Mouse (Mus musculus) MEL (cell line): Measurements from ENCODE around the gene Fat3. TPM values are rescaled to one million over a fixed set of nuclear protein-coding genes. Genes with fewer than 3 reads are reported as not detected.

Experiments used
- DNase-seq: peaks from one replicate; pipeline ENCODE4 v3.0.0; 2011; ENCODE audit warnings: low read depth, low spot score
- H3K27ac ChIP-seq: 2 replicates; pipeline ENCODE4 v1.5.1; 2012; ENCODE audit warnings: low read depth, mild to moderate bottlenecking, control low read depth, low read length, moderate library complexity; ENCODE audit not compliant: control insufficient read depth
- H3K27me3 ChIP-seq, 2 experiments: fragments of 150-350 bp in 1 of 2; sonication (generic) in 1 of 2; 2 replicates each; pipeline ENCODE4 v1.6.1; 2012; ENCODE audit warnings: low read length in 2 of 2, mild to moderate bottlenecking in 2 of 2, improper control_type of control experiment in 1 of 2, moderate library complexity in 1 of 2; ENCODE audit not compliant: insufficient read depth in 2 of 2, control insufficient read depth in 1 of 2
- H3K36me3 ChIP-seq, 2 experiments: 2 replicates each; pipeline ENCODE4 v1.6.1; 2012 to 2014; ENCODE audit warnings: low read length in 2 of 2, improper control_type of control experiment in 1 of 2, inconsistent platforms in 1 of 2, mild to moderate bottlenecking in 1 of 2; ENCODE audit not compliant: insufficient read depth in 2 of 2, control insufficient read depth in 1 of 2
- H3K4me1 ChIP-seq, 2 experiments: fragments of 150-350 bp in 1 of 2; sonication (generic) in 1 of 2; 2 replicates each; pipeline ENCODE4 v1.6.1; 2012; ENCODE audit warnings: low read length in 2 of 2, improper control_type of control experiment in 1 of 2, mild to moderate bottlenecking in 1 of 2; ENCODE audit not compliant: insufficient read depth in 2 of 2, control insufficient read depth in 1 of 2
- H3K4me3 ChIP-seq, 2 experiments: fragments of 150-350 bp in 1 of 2; sonication (generic) in 1 of 2; 2 replicates each; pipeline ENCODE4 v1.5.1; 2012; ENCODE audit warnings: low read depth in 2 of 2, low read length in 2 of 2, mild to moderate bottlenecking in 2 of 2, moderate library complexity in 2 of 2, control low read depth in 1 of 2, improper control_type of control experiment in 1 of 2; ENCODE audit not compliant: control insufficient read depth in 1 of 2, insufficient read depth in 1 of 2
- H3K79me2 ChIP-seq: 2 replicates; pipeline ENCODE4 v1.6.1; 2012; ENCODE audit warnings: mild to moderate bottlenecking, low read length, moderate library complexity; ENCODE audit not compliant: control insufficient read depth, poor library complexity, insufficient read depth
- H3K9ac ChIP-seq: 2 replicates; pipeline ENCODE4 v1.6.1; 2012; ENCODE audit warnings: low read depth, mild to moderate bottlenecking, control low read depth, low read length, moderate library complexity; ENCODE audit not compliant: control insufficient read depth, poor library complexity, severe bottlenecking
- H3K9me3 ChIP-seq: fragments of 150-350 bp; sonication (generic); replicated peaks from 2 replicates; pipeline ENCODE4 v1.6.1; 2012; ENCODE audit warnings: mild to moderate bottlenecking, low read length, improper control_type of control experiment, moderate library complexity; ENCODE audit not compliant: insufficient read depth
- BHLHE40 ChIP-seq: IDR thresholded peaks from 2 replicates; pipeline ENCODE4 v1.6.1; 2012; ENCODE audit warnings: low read depth, mild to moderate bottlenecking, inconsistent platforms, low read length, improper control_type of control experiment, borderline replicate concordance
- E2F4 ChIP-seq: IDR thresholded peaks from 2 replicates; pipeline ENCODE4 v1.6.1; 2011; ENCODE audit warnings: low read depth, low read length, improper control_type of control experiment, borderline replicate concordance
- ETS1 ChIP-seq: IDR thresholded peaks from 2 replicates; pipeline ENCODE4 v1.6.1; 2012; ENCODE audit warnings: low read depth, mild to moderate bottlenecking, inconsistent platforms, low read length, improper control_type of control experiment, moderate library complexity
- GABPA ChIP-seq: IDR thresholded peaks from 2 replicates; pipeline ENCODE4 v1.6.1; 2012; ENCODE audit warnings: low read depth, mild to moderate bottlenecking, inconsistent platforms, low read length, improper control_type of control experiment, moderate library complexity
- JUND ChIP-seq: IDR thresholded peaks from 2 replicates; pipeline ENCODE4 v1.6.1; 2011; ENCODE audit warnings: low read depth, mild to moderate bottlenecking, improper control_type of control experiment, low read length
- MAFK ChIP-seq: IDR thresholded peaks from 2 replicates; pipeline ENCODE4 v1.6.1; 2011; ENCODE audit warnings: low read depth, mild to moderate bottlenecking, low read length, improper control_type of control experiment, borderline replicate concordance
- MAX ChIP-seq: IDR thresholded peaks from 2 replicates; pipeline ENCODE4 v1.6.1; 2011; ENCODE audit warnings: low read length, improper control_type of control experiment
- MAZ ChIP-seq: IDR thresholded peaks from 2 replicates; pipeline ENCODE4 v1.6.1; 2012; ENCODE audit warnings: low read depth, mild to moderate bottlenecking, inconsistent platforms, low read length, improper control_type of control experiment
- MEF2A ChIP-seq: IDR thresholded peaks from 2 replicates; pipeline ENCODE4 v1.6.1; 2014; ENCODE audit warnings: low read depth, mild to moderate bottlenecking, inconsistent platforms, low read length, improper control_type of control experiment; ENCODE audit not compliant: poor library complexity, insufficient replicate concordance, severe bottlenecking; ENCODE audit errors: extremely low read depth
- MXI1 ChIP-seq: IDR thresholded peaks from 2 replicates; pipeline ENCODE4 v1.6.1; 2011; ENCODE audit warnings: mild to moderate bottlenecking, low read depth, low read length, improper control_type of control experiment
- MYB ChIP-seq: IDR thresholded peaks from 2 replicates; pipeline ENCODE4 v1.6.1; 2011; ENCODE audit warnings: mild to moderate bottlenecking, low read depth, low read length, improper control_type of control experiment
- MYC ChIP-seq: IDR thresholded peaks from 2 replicates; pipeline ENCODE4 v1.6.1; 2011; ENCODE audit warnings: low read depth, mild to moderate bottlenecking, low read length, improper control_type of control experiment, moderate library complexity
- POLR2A ChIP-seq, 2 experiments: IDR thresholded peaks; 2 replicates each; pipeline ENCODE4 v1.6.1; 2011 to 2012; ENCODE audit warnings: low read length in 2 of 2, mild to moderate bottlenecking in 2 of 2, control low read depth in 1 of 2, improper control_type of control experiment in 1 of 2, low read depth in 1 of 2, moderate library complexity in 1 of 2; ENCODE audit not compliant: control insufficient read depth in 1 of 2, insufficient read depth in 1 of 2, poor library complexity in 1 of 2
- RCOR1 ChIP-seq: IDR thresholded peaks from 2 replicates; pipeline ENCODE4 v1.6.1; 2012; ENCODE audit warnings: low read depth, mild to moderate bottlenecking, inconsistent platforms, low read length, improper control_type of control experiment
- SIN3A ChIP-seq: IDR thresholded peaks from 2 replicates; pipeline ENCODE4 v1.6.1; 2012; ENCODE audit warnings: low read length, improper control_type of control experiment, inconsistent platforms
- SMC3 ChIP-seq: IDR thresholded peaks from 2 replicates; pipeline ENCODE4 v1.6.1; 2011; ENCODE audit warnings: low read depth, low read length, improper control_type of control experiment
- TBP ChIP-seq: IDR thresholded peaks from 2 replicates; pipeline ENCODE4 v1.8.0; 2011; ENCODE audit warnings: low read depth, low read length, improper control_type of control experiment
- TCF12 ChIP-seq: IDR thresholded peaks from 2 replicates; pipeline ENCODE4 v1.6.1; 2014; ENCODE audit warnings: low read depth, mild to moderate bottlenecking, inconsistent platforms, low read length, improper control_type of control experiment, moderate library complexity
- UBTF ChIP-seq: IDR thresholded peaks from 2 replicates; pipeline ENCODE4 v1.6.1; 2012; ENCODE audit warnings: low read depth, mild to moderate bottlenecking, inconsistent platforms, low read length, improper control_type of control experiment, moderate library complexity, borderline replicate concordance; ENCODE audit not compliant: insufficient read depth
- USF1 ChIP-seq: IDR thresholded peaks from 2 replicates; pipeline ENCODE4 v1.6.1; 2014; ENCODE audit warnings: low read depth, mild to moderate bottlenecking, inconsistent platforms, low read length, improper control_type of control experiment, moderate library complexity
- USF2 ChIP-seq, 2 experiments: IDR thresholded peaks; 2 replicates each; pipeline ENCODE4 v1.6.1; 2011 to 2012; ENCODE audit warnings: improper control_type of control experiment in 2 of 2, low read length in 2 of 2, borderline replicate concordance in 1 of 2, inconsistent platforms in 1 of 2, low read depth in 1 of 2, mild to moderate bottlenecking in 1 of 2; ENCODE audit not compliant: insufficient read depth in 1 of 2
- ZKSCAN1 ChIP-seq: IDR thresholded peaks from 2 replicates; pipeline ENCODE4 v1.6.1; 2012; ENCODE audit warnings: low read depth, mild to moderate bottlenecking, inconsistent platforms, low read length, improper control_type of control experiment, moderate library complexity
- ZNF384 ChIP-seq: IDR thresholded peaks from 2 replicates; pipeline ENCODE4 v1.6.1; 2012; ENCODE audit warnings: low read depth, mild to moderate bottlenecking, inconsistent platforms, low read length, improper control_type of control experiment
- polyA plus RNA-seq, 2 experiments: library from polyadenylated mRNA; stranded (reverse) in 1 of 2; unstranded in 1 of 2; fragments of >175 nt in 1 of 2; fragments of >200 nt in 1 of 2; gene quantifications; 2 replicates each; pipeline versions ENCODE4 v1.2.1 to v1.2.4; 2012; ENCODE audit warnings: low replicate concordance in 2 of 2, low read depth in 1 of 2; ENCODE audit not compliant: insufficient read length in 2 of 2, insufficient read depth in 1 of 2, missing spikeins in 1 of 2
- total RNA-seq: library from RNA; depleted of rRNA; stranded (reverse); fragments of 300-350 nt; gene quantifications from 2 replicates; pipeline ENCODE4 v1.2.3, GENCODE M21; 2012

Gene Fat3
- total and polyA plus RNA-seq, 3 experiments = 1.5 to 1.8 TPM; not detected in 1

DNA sequence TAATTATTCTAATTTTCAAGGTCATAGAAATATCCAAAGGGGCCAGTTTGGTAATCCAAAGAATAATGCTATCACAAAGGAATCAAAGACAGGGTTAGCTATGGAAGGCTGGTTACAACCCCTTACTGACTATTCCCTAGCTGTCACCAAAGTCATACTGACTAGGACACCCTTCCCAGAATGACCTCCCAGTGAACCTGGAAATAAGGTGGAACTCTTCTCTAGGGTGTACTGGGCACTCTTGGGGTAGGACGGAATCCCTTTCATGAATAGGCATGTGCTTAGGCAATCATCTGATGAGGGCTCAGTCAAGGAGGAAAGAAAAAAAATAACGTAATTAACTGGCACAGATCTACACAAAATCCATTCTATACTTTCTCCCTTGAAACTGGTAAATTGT lies 196.1 kb downstream of the Fat3 start:
- no peak for DNase-seq
- Histone ChIP-seq H3K36me3 (no peaks in the 10 kb centered on the region), H3K9me3 (no peaks in the 10 kb centered on the region), H3K4me1 (no peaks in the 10 kb centered on the region), H3K79me2 (no peaks in the 10 kb centered on the region), H3K4me3 (no peak overlapping the region), H3K9ac (no peak overlapping the region), H3K27me3 (no peaks in the 10 kb centered on the region), H3K27ac (no peak overlapping the region)
- TF ChIP-seq TCF12 (no peak), USF2 (IDR thresholded peaks at IDR 0.05; ENCODE audit: borderline replicate concordance in 1 of 2, insufficient read depth in 1 of 2, low read depth in 1 of 2, low read length in 2 of 2) (no peak), ZNF384 (no peak)

DNA sequence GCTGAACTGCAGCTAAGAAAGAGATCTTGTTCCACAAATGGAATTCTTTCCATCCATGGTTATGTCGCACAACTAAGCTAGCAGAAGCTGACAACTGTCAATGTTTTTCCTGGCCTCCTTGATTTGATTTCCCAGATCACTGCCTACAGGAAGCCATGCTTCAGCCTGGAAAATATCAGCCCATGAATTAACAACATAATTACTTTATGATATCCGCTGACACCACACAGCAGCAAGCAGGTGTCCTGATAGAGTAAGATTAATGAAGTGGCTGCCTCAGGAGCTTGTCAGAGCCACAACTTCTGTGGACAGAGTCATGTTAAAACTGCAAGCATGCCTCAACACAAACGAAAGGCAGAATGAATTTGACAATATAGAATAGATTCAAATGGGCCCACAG lies 198.6 kb downstream of the Fat3 start:
- no peaks in the 10 kb centered on the region for H3K36me3 ChIP-seq
- DNase-seq = no peak
- no peak overlapping the region for H3K27ac ChIP-seq
- no peak overlapping the region for H3K4me3 ChIP-seq
- no peak for TF ChIP-seq USF1
- no peak for TF ChIP-seq SMC3
- no peak for TF ChIP-seq MAZ
- TF ChIP-seq TBP = no peak
- no peak for TF ChIP-seq ETS1
- no peak for TF ChIP-seq MYC
- no peak for TF ChIP-seq USF2 (IDR thresholded peaks at IDR 0.05; ENCODE audit: borderline replicate concordance in 1 of 2, insufficient read depth in 1 of 2, low read depth in 1 of 2, low read length in 2 of 2)
- TF ChIP-seq GABPA = no peak
- TF ChIP-seq BHLHE40 = no peak
- no peak for TF ChIP-seq UBTF
- no peaks in the 10 kb centered on the region for H3K27me3 ChIP-seq
- H3K79me2 ChIP-seq = no peaks in the 10 kb centered on the region
- no peaks in the 10 kb centered on the region for H3K4me1 ChIP-seq
- H3K9me3 ChIP-seq = no peaks in the 10 kb centered on the region
- H3K9ac ChIP-seq = no peak overlapping the region

DNA sequence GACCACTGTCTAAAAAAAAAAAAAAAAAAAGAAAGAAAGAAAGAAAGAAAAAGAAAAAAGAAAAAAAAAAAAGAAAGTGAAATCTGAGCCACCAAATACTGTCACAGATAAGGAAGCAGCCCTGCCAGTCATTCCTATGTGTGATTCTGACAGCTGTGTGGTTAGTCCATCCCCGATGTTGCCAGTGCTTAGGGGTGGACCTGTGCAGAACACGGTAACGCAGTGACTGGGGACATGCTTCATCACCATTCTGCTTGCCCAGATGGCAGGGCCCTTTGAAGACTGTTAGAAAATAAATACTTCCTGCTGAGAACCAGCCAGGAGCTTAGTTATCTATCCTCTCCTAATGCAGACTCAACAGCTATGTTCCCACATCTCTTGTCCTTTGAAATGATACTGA lies 203.2 kb downstream of the Fat3 start:
- DNase-seq = no peak
- H3K79me2 ChIP-seq = no peaks in the 10 kb centered on the region
- no peaks in the 10 kb centered on the region for H3K36me3 ChIP-seq
- H3K9me3 ChIP-seq = no peaks in the 10 kb centered on the region
- no peak overlapping the region for H3K4me3 ChIP-seq
- H3K27me3 ChIP-seq = no peaks in the 10 kb centered on the region
- H3K27ac ChIP-seq = no peak overlapping the region
- TF ChIP-seq E2F4 (no peak), JUND (no peak), POLR2A (IDR thresholded peaks at IDR 0.05; ENCODE audit: control insufficient read depth in 1 of 2, insufficient read depth in 1 of 2, low read depth in 1 of 2, low read length in 2 of 2, poor library complexity in 1 of 2) (no peak), SIN3A (no peak), MXI1 (no peak), MAFK (no peak), ZKSCAN1 (no peak), MYC (no peak), ETS1 (no peak), MEF2A (no peak), BHLHE40 (no peak), MYB (no peak), MAX (no peak), RCOR1 (no peak)
- TF ChIP-seq, all 39 proteins: peak for 0
- H3K4me1 ChIP-seq = no peaks in the 10 kb centered on the region
- no peak overlapping the region for H3K9ac ChIP-seq
